Mouse (Mus musculus) urinary bladder, postnatal 4 days (tissue): ENCODE results near the gene Rhbg.

Source experiments
- DNase-seq, 2 experiments: peaks; one replicate each; pipeline ENCODE4 v3.0.0; 2021 to 2022; ENCODE audit warnings: low spot score in 2 of 2

Gene Rhbg

GRCm38 (mm10) chr3:88207451-88208100 is 46.9 kb downstream of the Rhbg start:
- DNase-seq = no peak

- DNase-seq = no peak
These were observed 47.6 kb downstream of the Rhbg start for GRCm38 (mm10) chr3:88206901-88207371.

DNA sequence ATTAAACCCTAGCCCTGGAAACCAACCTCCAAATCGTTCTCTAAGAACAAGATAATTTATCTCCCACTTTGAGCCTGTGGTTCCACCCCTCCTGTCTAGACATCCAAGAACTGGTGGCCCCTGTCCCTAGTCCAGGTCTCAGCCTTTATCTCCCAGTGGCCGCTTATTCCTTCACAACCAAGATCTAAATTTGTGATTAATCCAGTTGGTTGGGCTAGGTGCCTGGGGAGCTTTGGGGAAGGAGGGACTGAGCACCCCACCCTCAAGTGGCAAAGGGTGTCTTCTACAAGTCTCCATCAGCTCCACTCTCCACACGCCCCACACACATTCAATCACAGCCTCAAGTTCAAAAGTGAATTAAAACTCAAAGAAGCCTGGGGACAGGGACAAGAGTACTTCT is 48.0 kb downstream of the Rhbg start:
- no peak for DNase-seq

GRCm38 (mm10) chr3:88205563-88206491 is 48.7 kb downstream of the Rhbg start:
- DNase-seq = no peak

GRCm38 (mm10) chr3:88205176-88205562 is 49.3 kb downstream of the Rhbg start:
- no peak for DNase-seq

DNA sequence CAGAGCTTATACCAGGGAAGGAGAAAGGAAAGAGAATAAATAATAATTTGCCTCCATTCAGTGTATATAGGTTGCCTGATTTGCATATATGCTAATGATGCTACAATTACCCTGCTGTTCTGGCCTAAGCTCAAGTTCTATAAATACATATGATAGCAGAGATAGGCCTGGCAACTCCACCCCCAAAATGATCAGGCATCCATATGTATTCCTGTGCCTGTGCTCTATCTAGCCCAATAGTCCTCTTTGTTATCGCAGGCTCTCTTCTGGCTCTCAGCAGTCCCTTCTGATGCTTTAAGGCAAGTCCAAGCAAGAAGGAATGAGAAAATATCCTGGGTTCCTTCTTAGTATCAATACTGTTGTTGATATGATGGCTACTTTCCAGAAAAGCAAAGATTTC is 49.8 kb downstream of the Rhbg start:
- DNase-seq = no peak

DNA sequence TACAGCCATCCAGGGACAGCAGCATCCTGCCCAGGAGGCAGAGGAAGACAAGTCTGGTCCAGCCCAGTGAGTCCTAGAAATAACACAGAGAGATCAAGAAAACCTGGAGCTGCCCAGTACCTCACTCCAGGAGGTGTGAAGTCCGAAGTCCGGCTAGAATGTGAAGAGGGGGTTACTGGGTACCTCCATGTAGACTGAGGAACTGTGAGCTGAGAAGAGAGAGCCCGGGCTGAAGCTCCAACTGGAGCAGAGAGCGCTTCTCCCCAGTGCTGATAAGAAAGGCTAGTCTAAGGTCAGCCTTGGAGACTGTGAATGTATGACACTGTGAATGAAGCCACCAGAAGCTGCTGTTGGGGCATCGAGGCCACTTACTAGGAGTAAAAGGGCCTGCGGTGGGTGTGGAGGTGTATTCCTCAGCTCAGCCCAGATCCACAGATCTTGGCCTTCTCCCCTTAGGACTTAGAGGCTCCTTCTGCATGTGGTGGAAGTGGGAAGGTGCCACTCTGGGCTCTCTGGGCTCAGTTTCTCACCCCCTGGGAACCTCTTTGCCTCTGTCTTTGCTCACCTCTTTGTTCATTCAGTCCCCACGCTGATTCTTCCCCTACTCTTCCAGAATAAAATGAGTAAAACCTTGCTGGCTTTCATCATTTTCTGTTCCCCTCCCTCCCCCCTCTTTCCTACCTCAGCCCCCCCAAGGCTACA is 50.4 kb downstream of the Rhbg start:
- no peak for DNase-seq

DNA sequence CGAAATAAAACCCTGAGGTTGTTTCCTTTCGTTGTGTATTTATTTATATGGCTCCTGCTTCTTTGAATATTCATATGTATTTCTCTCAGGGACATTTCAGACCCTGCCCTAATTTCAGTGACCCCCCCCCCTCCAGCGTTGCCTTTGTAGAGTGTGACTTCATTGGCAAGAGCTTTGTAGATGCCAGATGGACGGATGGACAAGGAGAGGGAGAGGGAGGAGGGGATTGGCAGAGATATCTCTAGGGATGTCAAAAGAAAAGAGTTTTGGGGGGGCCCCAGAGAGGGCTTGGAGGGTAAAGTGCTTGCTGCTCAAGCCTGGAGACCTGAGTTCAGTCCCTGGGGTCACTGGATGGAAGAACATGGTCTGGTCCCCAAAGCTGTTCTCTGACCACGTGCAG is 51.1 kb downstream of the Rhbg start:
- no peak for DNase-seq

- no peak for DNase-seq
These were observed 51.5 kb downstream of the Rhbg start for GRCm38 (mm10) chr3:88202986-88203385.

DNA sequence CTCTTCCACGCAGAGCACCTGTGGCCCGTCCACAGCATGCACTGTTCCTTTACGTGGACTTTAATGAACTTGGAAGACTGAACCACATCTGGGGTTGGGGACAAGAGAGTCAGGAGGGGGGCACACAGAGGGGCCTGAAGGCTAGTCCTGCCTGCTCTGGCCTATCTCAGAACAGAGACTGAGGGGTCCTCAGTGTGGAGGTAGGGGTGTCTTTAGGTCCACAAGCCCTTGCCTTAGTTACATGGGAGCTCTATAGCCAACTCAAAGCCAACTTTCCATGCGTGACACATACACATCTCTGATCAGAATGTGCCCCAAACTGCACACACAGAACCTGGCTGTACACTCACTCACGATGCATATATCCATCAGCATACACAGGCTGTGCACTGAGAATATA is 52.9 kb downstream of the Rhbg start:
- DNase-seq = no peak

DNA sequence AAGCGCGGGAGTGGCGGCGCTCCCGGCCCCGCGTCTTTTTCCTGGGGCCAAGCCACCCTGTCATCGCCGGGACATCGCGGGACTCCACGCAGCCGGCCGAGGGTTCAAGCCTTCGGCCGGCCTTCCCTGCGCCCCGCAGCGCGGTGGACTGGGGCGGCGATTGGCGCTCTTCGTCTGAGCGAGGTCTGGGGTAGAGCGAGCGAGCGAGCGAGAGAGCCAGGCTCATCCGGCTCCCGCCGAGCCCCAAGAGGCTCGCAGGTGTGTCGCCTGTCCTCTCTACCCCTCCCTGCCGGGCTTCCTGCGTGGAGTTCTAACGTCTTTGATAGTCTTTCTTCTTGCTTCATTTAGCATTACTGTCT is 53.6 kb downstream of the Rhbg start:
- no peak for DNase-seq

DNA sequence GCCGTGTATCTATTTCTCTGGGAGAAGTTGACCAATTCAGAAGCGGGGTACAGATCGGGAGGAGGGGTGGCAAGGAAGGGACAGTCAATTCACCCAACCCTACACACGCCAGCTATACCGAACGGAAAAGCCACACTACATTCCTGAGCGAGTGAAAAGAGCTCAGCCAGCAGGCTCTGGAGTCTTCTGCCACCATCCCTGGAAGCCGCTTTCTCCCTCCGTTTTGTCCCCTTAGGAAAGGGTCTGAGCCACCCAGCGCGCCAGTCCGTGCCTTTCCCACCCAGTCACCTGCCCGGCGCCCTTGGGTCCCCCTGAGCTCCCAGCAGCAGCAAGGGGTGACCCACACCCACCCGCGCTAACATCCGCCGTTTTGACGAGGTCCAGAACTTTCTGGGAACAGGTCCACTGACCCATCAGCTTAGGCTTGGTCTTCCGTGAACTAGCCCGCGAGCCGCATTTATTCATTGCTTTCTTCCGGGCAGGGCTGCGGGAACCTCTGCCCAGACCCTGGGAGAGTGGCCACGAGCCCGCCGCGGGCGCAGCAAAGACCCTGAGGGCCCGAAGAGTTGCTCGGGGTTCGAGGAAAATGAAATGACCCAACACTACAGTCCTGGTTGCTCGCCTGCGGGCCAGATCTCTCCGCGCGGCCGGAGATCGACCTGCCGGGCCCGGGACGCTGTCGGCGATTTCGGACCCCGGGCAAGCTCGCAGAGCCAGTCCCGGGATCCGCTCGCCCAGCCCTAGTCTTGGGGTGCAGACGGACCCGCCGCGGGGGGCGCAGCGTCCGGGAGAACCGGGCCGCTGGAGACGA is 54.1 kb downstream of the Rhbg start:
- no peak for DNase-seq

- no peak for DNase-seq
These were observed 54.9 kb downstream of the Rhbg start for GRCm38 (mm10) chr3:88199541-88200110.

GRCm38 (mm10) chr3:88198505-88199020 is 55.9 kb downstream of the Rhbg start:
- DNase-seq = no peak

- DNase-seq = no peak
These were observed 56.6 kb downstream of the Rhbg start for GRCm38 (mm10) chr3:88197741-88198504.
